Mouse (Mus musculus) olfactory bulb, adult 2 months (tissue): Measurements from ENCODE around the gene Abi3. TPM values are rescaled to one million over a fixed set of nuclear protein-coding genes. Genes with fewer than 3 reads are reported as not detected.
A peak's percentile ranks its signal among the peaks of the same experiment; 100 is the strongest.

ENCODE experiments used
- H3K27ac ChIP-seq: fragments of 200-500 bp; 2 replicates; pipeline ENCODE4 v1.5.1; 2012; ENCODE audit warnings: low read depth, low read length; ENCODE audit not compliant: insufficient read depth
- H3K4me1 ChIP-seq: fragments of 200-500 bp; 2 replicates; pipeline ENCODE4 v1.6.1; 2012; ENCODE audit warnings: low read length; ENCODE audit not compliant: control insufficient read depth, insufficient read depth
- H3K4me3 ChIP-seq: fragments of 200-500 bp; 2 replicates; pipeline ENCODE4 v1.5.1; 2012; ENCODE audit warnings: mild to moderate bottlenecking, low read depth, low read length, moderate library complexity; ENCODE audit not compliant: insufficient read depth
- CTCF ChIP-seq: fragments of 200-500 bp; IDR thresholded peaks from 2 replicates; pipeline ENCODE4 v1.5.1; 2012; ENCODE audit warnings: low read depth, mild to moderate bottlenecking, low read length, moderate library complexity; ENCODE audit not compliant: insufficient read depth
- POLR2A ChIP-seq: fragments of 200-500 bp; IDR thresholded peaks from 2 replicates; pipeline ENCODE4 v1.6.1; 2012; ENCODE audit warnings: mild to moderate bottlenecking, low read depth, low read length, moderate library complexity; ENCODE audit not compliant: insufficient read depth
- WGBS: fragments of 180-500 bp; shearing (Covaris S2); methylation state at CpG from one replicate; pipeline ENCODE4 v1.1.7; 2018; 5-methylcytosine and 5-hydroxymethylcytosine counted together
- polyA plus RNA-seq: library from polyadenylated mRNA; stranded (reverse); fragments of >200 nt; gene quantifications from 2 replicates; pipeline ENCODE4 v1.2.4, GENCODE M21; 2012; ENCODE audit warnings: low replicate concordance; ENCODE audit not compliant: missing spikeins, insufficient read depth, insufficient read length

Abi3 gene
- polyA plus RNA-seq, 1 experiment = not detected

DNA sequence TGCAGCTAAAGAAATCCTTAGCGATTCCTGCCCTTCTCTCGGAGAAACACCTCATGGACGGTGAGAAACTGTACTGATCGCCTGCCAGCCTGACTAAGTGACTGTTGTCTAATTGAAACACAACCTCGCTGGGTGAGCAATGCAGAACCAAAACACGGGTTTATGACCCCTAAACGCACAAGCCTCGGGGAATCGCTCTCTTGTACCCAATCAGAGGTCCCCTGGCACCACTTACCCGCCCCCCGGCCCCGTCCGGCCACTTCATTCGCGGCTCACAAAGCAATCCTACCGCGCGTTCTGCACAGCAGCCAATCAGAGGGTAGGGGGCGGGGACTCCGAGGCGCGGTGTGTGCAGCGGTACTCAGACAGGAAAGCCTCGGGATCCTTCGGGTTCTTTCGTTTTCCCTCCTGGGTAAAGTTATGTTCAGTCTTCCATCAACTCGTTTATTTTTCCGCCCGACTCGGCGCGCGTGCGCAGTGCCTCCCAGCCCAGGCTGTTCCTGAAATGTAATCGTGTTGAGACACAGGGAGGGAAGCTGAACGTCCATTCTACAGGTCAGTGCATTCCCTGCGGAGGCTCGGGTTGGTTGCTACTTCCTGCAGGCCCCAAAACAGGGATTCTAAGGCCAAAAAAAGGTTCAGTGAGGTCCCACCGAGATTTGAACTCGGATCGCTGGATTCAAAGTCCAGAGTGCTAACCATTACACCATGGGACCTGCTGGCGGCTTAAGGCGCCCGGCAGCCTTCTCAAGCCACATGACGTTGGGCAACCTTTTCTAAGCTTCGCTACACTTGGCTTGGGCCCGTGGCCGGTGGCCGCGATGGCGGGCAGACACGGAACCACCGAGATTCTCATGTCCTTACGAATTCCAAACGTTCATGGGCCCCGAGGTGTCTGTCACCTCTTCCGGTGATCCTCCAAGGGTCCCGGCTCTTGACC lies 16.5 kb upstream of the Abi3 start:
- peak overlapping the region; percentile 87 for H3K27ac ChIP-seq
- H3K4me1 ChIP-seq = no peaks in the 10 kb centered on the region
- under 1% methylated on average over 58 of the region's 58 CpGs for WGBS
- H3K4me3 ChIP-seq = peak overlapping the region; percentile 82
- TF ChIP-seq POLR2A = peak; percentile 16; the same call in 1 of the 2 replicates
- TF ChIP-seq CTCF = no peak

DNA sequence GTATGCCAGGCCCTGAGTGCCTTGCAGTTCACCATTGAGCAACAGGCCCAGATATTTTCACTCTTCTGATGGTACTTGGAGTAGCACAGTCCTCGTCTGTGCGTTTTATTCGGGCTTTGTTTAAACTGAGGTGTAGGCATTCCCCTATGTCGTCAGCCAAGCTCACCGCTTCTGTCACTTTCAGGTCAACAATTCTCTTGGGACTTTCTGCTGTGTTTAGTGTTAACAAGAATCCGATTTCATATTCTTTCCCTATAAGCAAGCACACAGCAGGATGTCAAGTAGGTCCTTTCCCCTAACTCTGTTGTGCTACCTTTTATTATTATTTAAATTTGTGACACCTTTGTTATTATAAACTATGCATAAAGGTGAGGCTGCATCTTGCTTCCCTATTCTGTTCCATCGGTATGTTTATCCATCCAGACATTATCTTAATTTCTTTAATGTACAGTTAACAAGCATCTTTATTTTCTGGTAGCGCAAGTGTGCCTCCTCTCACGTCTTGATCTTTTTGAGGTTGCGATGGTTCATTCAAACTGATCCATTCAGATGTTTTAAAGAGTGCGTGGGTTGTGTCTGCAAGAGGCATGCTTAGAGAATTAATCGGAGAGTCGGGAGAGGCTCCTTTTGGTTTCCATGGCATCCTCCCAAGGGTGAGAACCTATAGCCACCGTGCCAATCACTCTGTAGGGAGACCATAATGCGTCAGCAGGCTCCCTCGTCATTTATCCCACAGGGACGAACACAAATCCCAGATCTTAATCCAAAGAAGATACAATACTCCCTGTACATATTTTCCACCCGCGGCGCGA lies 15.6 kb upstream of the Abi3 start:
- peak overlapping the region; percentile 79 for H3K4me3 ChIP-seq
- TF ChIP-seq CTCF = no peak
- no peak for TF ChIP-seq POLR2A
- H3K27ac ChIP-seq = peak overlapping the region; percentile 87
- no peaks in the 10 kb centered on the region for H3K4me1 ChIP-seq
- WGBS = 17% methylated on average over 21 of the region's 21 CpGs

DNA sequence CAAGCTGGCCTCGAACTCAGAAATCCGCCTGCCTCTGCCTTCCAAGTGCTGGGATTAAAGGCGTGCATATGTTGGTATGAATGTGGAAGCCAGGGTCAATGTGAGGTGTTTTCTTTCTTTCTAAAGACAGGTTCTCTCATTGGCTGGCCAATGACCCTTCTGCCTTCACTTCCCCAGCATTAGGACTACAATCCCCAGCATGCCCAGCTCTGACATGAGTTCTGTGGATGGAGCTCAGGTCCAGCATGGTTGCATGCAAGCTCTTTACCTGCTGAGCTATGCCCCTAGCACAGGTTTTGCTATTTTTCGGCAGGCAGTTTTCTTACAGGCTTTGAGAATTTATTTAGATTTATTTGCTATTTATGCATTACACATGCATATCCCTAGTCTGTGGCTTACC lies 15.0 kb upstream of the Abi3 start:
- TF ChIP-seq POLR2A (no peak), CTCF (no peak)
- H3K27ac ChIP-seq = no peak overlapping the region
- 79% methylated on average over 4 of the region's 4 CpGs for WGBS
- no peaks in the 10 kb centered on the region for H3K4me1 ChIP-seq
- H3K4me3 ChIP-seq = no peak overlapping the region

- Histone ChIP-seq H3K27ac (no peak overlapping the region), H3K4me1 (no peaks in the 10 kb centered on the region), H3K4me3 (no peak overlapping the region)
- WGBS = 47% methylated on average over 5 of the region's 5 CpGs
- TF ChIP-seq CTCF (no peak), POLR2A (no peak)
These were observed 11.4 kb upstream of the Abi3 start for GRCm38 (mm10) chr11:95853684-95854083.

DNA sequence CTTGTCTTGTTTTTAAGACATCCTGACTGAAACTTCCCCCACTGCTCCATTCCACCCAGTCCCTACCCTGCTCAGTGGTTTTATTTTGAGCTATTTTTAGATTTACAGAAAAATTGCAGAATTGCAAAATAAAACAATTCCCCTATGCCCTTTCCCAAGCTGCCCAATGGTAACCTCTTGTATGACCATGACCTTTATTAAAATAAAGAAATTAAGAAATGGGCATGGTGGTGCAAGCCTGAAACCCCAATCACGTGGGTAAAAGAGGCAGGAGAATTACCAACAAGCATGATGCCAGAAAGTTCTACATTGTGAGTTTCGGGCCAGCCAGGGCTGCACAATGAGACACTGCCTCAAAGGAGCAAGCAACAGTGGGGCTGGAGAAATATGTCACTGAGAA lies 8.6 kb upstream of the Abi3 start:
- 59% methylated on average over 2 of the region's 2 CpGs for WGBS
- TF ChIP-seq POLR2A (no peak), CTCF (no peak)
- Histone ChIP-seq H3K4me1 (no peaks in the 10 kb centered on the region), H3K4me3 (no peak overlapping the region), H3K27ac (no peak overlapping the region)

GRCm38 (mm10) chr11:95844935-95845334 lies 2.7 kb upstream of the Abi3 start:
- no peak overlapping the region for H3K27ac ChIP-seq
- H3K4me1 ChIP-seq = peaks cover 12% of the 10 kb centered on the region
- TF ChIP-seq CTCF = no peak
- TF ChIP-seq POLR2A = no peak
- 70% methylated on average over 4 of the region's 4 CpGs for WGBS
- H3K4me3 ChIP-seq = no peak overlapping the region

GRCm38 (mm10) chr11:95843421-95843950 lies 1.2 kb upstream of the Abi3 start:
- Histone ChIP-seq H3K4me3 (no peak overlapping the region), H3K27ac (no peak overlapping the region), H3K4me1 (peaks cover 12% of the 10 kb centered on the region)
- WGBS = 72% methylated on average over 6 of the region's 6 CpGs
- TF ChIP-seq POLR2A (no peak), CTCF (no peak)

GRCm38 (mm10) chr11:95842953-95843352 lies 677 bp upstream of the Abi3 start:
- 77% methylated on average over 5 of the region's 5 CpGs for WGBS
- no peak for TF ChIP-seq POLR2A
- Histone ChIP-seq H3K4me3 (no peak overlapping the region), H3K27ac (no peak overlapping the region), H3K4me1 (peaks cover 12% of the 10 kb centered on the region)

DNA sequence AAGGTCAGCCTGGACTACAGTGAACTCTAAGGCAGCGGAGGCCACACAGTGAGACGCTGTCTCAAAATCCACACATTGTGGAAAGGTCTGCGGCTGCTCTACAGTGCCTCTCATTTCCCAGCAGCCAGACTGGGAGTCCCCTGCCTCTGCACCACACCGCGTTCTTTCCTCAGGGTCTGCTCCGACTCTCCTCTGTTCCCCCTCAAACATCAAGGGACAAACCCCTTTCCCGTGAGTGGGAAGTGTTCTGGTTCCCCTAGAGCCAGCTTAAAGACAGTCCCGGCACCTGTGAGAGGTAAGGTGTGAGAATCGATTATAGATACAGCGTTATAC lies 812 bp downstream of the Abi3 start:
- 77% methylated on average over 10 of the region's 10 CpGs for WGBS

More for the DNA sequence above, 812 bp downstream of the Abi3 start:
- H3K4me1 ChIP-seq = peaks cover 18% of the 10 kb centered on the region
- H3K4me3 ChIP-seq = peak overlapping the region; percentile 25
- TF ChIP-seq POLR2A (no peak), CTCF (no peak)
- no peak overlapping the region for H3K27ac ChIP-seq
